Mouse (Mus musculus) left cerebral cortex, postnatal 10 days (tissue): ENCODE data around the gene Sdhaf4. TPM values are rescaled to one million over a fixed set of nuclear protein-coding genes. Genes with fewer than 3 reads are reported as not detected.
"Not testable (repeated sequence)": the region's sequence is repeated elsewhere in the genome, so short reads cannot be mapped to it uniquely, and the experiment has no call there.

Experiments
- DNase-seq, 2 experiments: peaks; one replicate each; pipeline ENCODE4 v3.0.0; 2021 to 2022; ENCODE audit warnings: low spot score in 2 of 2, mixed read lengths in 1 of 2; ENCODE audit errors: extremely low spot score in 1 of 2
- intact Hi-C: fragments of 180-260 bp; cut with DNase I; formaldehyde crosslinking; loops from one replicate; pipeline ENCODE4 v1.15.1; 2025
- total RNA-seq, 2 experiments: library from RNA; stranded (reverse); gene quantifications; 2 replicates each; pipeline ENCODE4 v1.2.3; 2021

The Sdhaf4 gene
- 10 to 100 TPM; 47.7 to 51.4 TPM for total RNA-seq

DNA sequence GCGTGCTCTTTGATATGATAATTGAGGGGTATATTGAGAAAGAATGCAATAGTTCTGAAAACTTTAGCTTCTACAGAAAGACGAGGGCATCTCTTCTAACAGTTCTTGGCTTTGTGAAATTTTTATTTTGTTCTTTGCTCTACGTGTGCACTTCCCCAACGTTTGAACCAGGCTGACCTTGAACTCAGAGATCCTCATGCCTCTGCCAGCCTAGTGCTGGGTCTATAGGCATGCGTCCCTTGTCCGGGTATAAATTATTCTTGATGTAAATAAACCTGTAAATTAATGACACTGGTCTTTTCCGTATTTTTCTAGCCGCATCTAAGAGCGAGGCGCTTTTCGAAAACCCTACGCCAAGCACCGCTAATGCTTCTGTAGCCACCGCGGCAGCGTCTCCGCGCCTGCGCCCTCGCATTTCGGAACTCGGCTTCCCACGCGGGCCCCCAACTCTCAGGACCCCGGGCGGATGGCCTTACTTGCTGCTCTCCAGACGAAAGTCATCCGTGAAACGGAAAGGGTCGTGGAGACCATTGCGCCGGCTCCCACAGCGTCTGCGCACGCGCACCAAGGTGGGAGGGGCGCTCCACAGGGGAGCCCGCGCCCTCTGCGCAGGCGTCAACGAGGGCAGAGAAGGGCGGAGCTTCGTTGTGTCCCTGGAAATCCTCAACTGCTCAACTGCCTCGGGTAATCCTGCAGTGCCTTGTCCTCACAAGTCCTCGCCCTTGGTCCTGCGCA is at the start of gene Sdhaf4:
TSS of gene Sdhaf4 (minus strand) at position 587 of the 735 bp plus-strand sequence.
- DNase-seq, result peak; percentile 87 to 93
- intact Hi-C loops, result loop anchor here (5.0 to 10.0 kb wide), 3 partner anchors 83 to 180 kb away; partner anchors contain the start of gene Smap1

DNA sequence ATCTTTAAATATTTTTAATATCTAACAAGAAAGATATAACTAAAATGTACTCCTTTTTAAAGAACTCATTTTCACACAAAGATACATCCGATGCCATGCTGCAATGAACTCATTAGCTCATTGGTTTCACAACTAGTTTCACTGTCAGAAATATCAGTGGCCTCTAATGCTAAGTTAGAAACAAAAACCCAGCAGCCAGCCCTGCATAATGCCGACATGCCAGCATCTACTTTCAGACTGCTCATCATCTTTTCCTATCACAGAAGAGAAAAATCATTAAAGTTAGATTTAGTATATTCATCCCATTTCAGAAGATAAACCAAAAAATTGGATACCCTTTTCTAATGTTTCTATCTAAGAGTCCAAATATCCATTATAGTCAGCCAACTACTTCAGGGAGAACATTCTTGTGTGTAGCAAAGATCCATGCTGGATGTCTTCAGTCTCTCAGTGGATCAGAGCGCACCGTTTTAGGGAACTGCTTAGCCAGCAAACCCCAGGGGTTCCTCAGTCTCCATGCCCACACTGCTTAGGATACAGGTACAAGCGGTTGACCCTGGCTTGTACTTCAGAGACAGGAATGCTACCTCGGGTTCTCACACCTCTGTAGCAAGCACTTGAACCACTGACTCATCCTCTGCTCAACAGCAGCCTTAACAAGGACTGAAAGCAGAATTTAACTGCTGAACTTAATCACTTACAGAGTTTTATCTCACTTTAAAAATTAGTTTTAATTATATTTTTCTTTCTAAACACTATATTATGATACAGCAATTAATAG is 41.5 kb upstream of the Sdhaf4 start:
- DNase-seq, result no peak
- intact Hi-C loops, result no loop called here

DNA sequence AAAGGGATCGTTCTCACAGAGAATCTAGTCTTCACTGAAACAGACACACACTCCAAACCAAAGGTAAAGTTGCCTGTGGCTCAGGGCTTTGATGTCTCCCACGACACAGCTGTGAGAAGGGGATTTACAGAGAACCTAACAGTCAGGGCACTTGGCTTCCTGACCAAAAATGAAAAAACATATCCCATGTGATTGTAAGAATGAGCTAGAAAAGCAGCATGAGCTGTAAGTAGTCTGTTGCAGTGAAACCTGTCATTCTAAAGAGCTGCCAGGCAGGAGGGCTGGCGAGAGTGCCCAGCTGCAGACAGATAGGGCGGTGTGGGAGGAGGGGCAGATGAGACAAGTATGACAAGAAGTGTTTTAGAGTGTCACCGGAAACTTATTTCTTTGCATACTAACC is 40.2 kb upstream of the Sdhaf4 start:
- DNase-seq, result no peak
- intact Hi-C loops, result no loop called here

DNA sequence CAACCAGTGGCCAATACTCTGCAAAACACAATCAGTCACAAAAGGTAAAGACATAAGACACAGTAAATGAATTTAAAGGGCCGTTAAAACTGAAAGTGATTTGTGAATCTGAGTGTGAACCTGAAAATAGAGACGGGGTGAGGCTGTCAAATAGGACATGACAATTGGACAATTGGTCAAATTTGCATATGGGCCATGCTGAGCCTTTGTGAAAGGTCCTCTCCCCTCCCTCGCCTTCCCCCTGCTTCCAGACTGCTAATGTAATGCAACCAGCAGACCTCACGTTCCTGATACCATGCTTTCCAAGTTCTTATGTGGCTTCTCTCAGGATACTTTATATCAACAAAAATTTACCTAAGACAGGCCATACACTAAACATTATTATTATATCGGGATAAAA is 37.6 kb upstream of the Sdhaf4 start:
- intact Hi-C loops, result no loop called here
- DNase-seq, result no peak

DNA sequence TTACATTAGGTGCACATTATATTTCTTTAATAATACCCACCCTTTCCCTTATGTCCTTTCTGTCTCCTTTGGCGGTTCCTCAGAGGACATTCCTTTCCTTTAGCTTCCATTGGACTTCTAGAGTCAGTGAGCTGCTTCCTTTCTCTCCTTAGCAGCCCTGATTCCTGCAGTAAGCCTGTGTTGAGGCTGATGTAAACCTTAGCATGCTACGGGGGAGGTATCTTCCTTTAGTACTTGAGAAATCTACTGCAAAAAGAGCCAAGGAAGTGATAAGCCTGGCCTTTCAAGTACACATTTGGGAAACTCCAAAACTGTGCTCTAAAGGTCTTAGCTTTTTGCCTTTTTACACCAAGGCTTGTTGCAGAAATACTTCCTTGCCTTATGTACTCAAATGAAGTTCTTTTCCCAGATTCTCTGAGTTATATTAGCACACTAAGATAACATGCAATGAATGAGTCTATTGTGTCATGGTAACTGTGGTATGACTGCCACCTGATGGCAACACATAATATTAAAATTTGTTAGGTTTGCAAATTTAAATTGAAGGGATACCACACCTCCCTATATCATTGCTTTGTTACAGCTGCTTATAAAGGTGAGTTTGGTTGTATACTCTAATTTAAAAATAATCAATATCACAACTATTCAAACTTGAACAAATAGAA is 28.4 kb upstream of the Sdhaf4 start:
- no peak for DNase-seq
- intact Hi-C loops, result loop anchor here (10.0 kb wide), 1 partner anchor 269 kb away; the partner anchor contains the start of gene B3gat2

DNA sequence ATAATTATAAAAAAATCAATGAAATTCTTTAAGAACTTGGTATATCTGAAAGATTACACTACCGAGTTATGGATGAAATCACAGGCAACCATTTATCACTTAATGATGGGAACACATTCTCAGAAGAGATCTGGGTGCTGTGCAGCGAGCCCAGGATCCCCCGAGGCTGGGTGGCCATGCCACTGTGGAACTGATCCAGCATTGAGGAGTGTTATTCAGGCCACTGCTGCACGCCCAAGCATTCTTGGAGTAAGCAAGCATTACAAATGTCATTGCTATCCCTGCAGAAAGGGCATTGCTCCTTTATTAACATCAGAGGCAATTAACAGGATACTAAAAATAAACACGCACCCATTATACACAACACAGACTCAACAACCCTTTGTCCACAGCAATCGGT is 5.4 kb upstream of the Sdhaf4 start:
- intact Hi-C loops, result no loop called here
- no peak for DNase-seq

DNA sequence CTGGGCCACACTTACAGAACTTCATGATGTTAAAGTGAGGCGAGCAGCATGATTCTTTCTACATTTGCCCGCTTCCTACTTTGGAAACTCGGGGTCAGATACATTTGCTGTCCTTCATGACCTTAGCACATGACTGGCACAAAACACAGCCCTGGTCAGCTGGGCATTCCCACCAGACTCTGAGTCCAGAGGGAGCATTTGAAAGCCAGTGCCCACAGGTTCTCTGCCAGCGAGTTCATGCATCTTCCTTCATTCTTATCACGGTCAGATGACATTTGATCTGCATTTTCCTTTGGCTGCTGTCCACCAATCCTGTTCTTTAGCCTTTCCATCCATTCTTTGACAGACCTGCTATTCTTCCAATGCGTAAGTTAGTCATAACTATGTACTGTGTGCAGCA is 4.6 kb upstream of the Sdhaf4 start:
- intact Hi-C loops, result no loop called here
- no peak for DNase-seq

DNA sequence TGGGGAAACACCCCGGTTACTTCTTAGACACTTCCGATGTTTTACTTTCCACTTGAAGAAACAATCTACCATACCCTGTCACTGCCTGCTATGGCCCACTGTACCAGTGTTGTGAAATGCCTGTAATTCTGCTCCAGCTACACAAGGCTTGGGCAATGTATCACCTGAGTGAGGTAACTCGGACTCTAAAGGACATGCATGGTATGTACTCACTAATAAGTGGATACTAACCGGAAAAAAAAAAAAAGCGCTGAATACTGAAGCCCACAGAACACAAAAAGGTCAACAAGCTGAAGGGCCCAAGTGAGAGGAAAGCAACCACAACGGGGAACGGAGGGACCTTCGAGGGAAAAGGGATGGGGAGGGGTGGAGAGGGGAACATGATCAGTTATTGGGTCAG is 2.2 kb upstream of the Sdhaf4 start:
- intact Hi-C loops, result loop anchor here (5.0 to 10.0 kb wide), 3 partner anchors 85 to 183 kb away; partner anchors contain the start of gene Smap1
- no peak for DNase-seq

DNA sequence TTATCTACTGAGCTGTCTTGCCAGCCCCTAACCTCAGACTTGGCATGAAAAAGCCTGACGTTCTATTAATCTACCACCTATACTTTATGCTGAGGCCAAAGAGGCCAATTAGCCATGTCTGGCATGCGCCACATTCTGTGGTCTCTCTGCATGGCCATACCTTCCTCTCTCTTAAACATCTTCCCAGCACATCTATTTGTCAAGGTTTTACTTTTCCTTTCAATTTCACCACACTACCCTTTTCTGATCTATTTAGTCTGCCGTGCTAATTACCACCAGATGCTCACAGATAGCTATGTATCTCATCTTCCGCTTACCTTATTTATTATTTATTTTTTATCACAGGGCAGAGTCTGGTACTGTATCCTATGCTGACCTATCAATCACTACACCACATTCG is 6.1 kb downstream of the Sdhaf4 start:
- intact Hi-C loops, result no loop called here

DNA sequence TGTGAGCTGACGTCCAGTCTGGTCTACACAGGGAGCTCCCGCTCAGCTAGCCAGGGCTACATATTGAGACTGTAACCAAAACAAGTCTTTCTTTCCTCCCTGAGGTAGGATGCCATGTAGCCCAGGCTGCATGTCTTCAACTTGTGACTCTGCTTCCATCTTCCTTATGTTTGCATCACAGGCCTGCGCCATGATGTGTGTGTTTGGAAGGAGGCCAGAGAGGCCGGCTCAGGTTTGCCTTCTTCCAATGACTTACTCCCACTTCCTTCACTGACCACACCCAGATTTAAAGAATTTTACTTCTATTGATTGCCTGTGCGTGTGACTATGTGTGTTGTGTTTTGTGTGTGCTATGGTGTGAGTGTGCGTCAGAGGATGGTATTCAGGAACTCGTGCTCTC is 6.6 kb downstream of the Sdhaf4 start:
- no peak for DNase-seq
- intact Hi-C loops, result no loop called here

More for the DNA sequence above, 6.1 kb downstream of the Sdhaf4 start:
- no peak for DNase-seq

DNA sequence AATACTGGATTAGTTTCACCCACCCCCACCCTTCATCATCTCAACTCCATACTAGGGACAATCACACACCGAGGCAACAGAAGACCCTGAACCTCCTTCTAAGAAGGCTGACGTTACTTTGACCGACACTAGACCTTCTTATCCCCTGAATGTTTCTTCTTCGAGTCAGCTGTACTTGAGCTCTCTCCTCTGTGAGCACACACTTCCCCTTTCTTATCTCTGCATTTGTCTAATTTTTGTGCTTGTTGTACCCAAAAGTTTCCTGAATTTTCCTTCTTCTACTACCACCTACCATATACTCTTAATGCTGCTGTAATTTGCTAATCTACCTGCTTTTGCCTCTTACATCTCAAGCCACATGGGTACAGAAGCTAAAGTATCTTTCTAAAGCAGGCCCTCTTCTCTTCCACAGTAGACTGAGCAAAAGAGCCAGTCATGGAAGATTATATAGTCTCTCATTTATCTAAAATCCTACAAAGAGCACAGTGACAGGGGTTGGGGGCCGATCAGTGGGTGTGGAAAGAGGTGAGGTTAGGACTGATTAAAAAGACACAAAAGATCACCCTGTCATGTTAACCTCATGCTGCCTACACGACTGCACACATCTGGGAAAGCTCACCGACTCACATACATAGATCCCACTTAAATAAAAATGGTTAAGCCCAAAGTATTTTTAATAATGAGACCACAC is 7.2 kb downstream of the Sdhaf4 start:
- no peak for DNase-seq
- intact Hi-C loops, result no loop called here

DNA sequence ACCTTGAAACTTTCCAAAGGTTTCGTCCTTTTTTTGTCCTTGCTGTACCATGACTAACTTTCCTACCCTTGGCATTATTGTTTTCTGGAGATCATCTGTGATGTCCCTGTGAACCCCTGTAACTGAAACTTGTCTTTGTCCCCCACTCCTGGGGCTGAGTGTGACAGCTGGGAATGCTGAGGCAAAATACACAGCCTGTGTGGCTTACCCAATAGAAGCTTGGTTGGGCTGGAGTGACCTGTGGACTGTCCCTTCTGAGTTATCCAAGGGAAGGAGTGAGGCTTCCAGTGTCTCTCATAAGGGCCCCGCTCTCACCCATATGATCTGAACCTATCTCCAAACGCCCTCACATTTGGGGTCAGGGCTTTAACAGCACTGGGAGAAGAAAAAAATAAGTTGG is 8.0 kb downstream of the Sdhaf4 start:
- DNase-seq, result no peak
- intact Hi-C loops, result no loop called here

DNA sequence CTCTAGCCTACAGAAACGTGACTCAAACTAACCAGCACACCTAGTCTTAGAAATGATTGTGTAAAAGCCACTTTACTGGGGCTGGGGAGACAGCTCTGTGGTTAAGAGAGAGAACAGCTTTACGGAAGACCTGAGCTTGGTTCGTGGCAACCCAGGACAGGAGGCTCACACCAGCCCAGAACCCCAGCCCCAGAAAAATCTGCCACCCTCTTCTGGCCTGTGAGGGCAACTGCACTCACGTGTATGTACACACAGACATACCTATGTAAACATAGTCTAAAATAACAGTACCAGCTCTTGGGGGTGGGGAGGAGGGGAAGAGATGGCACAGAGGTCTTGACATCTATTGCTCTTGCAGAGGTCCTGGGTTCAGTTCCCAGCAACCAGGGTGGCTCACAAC is 10.0 kb downstream of the Sdhaf4 start:
- intact Hi-C loops, result no loop called here
- no peak for DNase-seq

DNA sequence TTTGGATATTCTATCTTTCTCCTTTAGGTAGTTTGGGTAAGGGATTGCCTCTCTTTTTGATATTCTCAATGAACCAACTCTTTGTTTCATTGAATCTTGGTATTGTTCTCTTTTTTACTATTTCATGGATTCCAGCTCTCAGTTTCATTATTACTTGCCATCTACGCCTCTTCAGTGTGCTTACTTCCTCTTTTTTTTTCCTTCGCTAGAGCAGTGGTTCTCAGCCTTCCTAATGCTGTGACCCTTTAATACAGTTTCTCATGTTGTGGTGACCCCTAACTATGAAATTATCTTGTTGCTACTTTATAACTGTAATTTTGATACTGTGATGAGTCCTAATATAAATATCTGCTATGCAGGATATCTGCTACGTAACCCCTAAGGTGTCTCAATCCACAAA is 22.3 kb downstream of the Sdhaf4 start:
- no peak for DNase-seq

DNA sequence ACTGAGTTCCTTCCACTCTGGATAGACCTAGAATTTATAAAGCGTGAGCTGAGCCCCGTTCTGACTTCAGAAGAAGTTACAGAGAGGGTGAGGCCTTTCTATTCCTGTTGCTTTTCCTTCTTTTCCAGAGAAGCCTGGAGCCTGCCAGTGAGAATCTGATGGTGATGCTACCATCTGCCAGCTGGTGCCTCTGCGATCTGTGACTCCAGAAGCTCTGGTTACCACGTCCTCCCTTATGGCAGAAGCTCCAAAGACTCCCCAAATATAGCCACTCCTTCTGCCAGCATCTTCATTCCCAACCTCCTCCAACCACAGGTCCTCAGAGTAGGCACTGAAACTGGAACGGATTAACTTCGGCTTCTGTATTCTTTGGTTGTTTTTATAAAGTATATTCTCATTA is 27.2 kb downstream of the Sdhaf4 start:
- DNase-seq, result peak in 1 of 2 experiments; percentile 18

More for the DNA sequence above, 22.3 kb downstream of the Sdhaf4 start:
- intact Hi-C loops, result no loop called here

DNA sequence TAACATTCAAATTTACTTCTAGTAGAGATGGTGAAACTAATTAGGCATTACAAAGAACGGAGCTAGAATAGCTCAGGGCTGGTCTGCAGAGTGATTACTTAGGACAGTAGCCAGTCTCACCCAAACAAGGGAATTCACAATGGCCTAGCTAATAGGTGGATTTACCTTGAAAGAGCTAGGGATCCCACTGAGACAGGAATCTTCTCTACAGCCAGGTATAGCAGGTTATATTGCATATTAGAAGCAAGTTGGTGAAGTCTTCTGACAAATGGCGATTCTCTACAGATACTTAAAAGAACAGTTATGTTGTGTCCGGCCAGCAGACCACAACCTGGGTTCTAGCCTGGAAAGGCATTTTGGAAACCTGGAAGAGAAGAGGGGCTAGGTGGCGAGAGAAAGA is 34.3 kb downstream of the Sdhaf4 start:
- intact Hi-C loops, result not testable (repeated sequence)

More for the DNA sequence above, 27.2 kb downstream of the Sdhaf4 start:
- intact Hi-C loops, result no loop called here

DNA sequence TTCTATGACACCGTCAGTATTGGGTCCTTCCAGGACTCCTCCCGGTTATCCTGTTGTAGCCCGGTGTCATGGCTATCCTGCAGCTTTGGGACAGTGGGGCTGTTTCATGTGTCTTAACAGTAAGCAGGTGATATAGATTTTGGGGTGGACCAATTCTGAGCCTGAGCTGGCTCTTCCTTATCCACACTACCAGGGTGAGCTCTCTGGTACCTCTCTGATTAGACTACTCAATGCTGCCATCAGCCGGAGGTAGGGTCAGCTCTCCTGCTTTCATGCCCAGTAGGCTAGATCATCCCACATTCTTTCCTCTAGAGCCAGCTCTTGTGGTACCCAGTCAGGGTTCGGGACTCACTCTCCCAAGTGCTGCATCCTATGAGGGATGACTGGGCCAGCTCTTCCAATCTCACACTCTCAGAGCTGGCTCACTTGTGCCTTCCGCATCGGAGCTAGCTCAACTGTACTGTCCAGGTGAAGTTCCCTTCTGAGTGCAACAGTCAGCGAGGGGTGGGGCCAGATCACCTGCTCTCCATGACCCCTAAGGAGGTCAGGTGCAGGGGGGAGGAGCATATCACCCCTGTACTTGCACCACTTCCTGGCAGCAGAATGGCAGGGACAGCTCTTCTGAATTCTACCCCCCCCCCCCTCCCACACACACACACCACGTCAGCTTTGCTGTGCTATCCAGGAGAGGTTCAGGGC is 37.3 kb downstream of the Sdhaf4 start:
- intact Hi-C loops, result no loop called here
- DNase-seq, result no peak

More for the DNA sequence above, 34.3 kb downstream of the Sdhaf4 start:
- DNase-seq, result not testable (repeated sequence)

DNA sequence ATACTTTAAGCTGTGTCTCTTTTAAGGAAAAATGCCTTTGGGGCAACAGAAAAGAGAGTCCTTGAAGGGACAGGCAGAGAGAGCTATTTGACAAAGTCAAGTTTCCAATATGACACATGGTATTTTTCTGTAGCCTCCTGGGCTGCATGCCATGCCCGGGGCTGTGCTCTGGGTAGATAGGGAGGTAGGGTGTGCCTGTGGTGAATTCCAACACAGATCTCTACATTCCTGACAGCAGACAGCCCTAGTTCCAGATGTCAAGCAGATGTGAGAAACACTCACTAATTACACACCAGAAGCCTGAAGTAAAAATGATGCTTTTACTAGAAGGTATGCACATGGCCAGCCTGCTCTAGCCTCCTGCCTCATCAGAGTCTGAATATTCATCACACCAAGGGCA is 39.2 kb downstream of the Sdhaf4 start:
- intact Hi-C loops, result no loop called here

DNA sequence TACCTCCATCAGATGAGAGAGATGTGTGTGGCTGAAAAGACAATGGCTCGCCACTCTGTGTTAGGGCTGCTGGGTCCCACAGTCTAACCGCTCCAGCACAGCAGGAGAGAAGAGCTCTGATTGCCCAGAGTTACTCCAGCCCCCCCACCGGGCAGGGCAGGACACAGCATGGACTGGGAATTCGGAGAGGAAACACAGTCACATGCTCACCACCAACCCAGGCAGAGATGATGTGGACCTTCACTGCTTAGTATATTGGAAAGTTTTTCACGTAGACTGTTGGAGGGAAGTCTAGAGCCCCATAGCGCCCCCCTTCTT is 46.1 kb downstream of the Sdhaf4 start:
- no peak for DNase-seq
- intact Hi-C loops, result no loop called here

More for the DNA sequence above, 39.2 kb downstream of the Sdhaf4 start:
- DNase-seq, result no peak
